Mouse (Mus musculus): Measurements from ENCODE around the gene Gm5269.

Gm5269 gene

GRCm38 (mm10) chr1:45876450-45877198 lies 13.4 kb downstream of the Gm5269 start:
- DNase-seq = no peak

GRCm38 (mm10) chr1:45875640-45876039 lies 14.4 kb downstream of the Gm5269 start:
- no peak for DNase-seq

GRCm38 (mm10) chr1:45873250-45873649 lies 16.8 kb downstream of the Gm5269 start:
- DNase-seq = no peak

- no peak for DNase-seq
These were observed 21.5 kb downstream of the Gm5269 start for GRCm38 (mm10) chr1:45868479-45869137.

- no peak for DNase-seq
These were observed 22.0 kb downstream of the Gm5269 start for GRCm38 (mm10) chr1:45868050-45868449.

- DNase-seq = no peak
These were observed 23.6 kb downstream of the Gm5269 start for GRCm38 (mm10) chr1:45866288-45867018.

GRCm38 (mm10) chr1:45865727-45866126 lies 24.3 kb downstream of the Gm5269 start:
- DNase-seq = no peak

GRCm38 (mm10) chr1:45865316-45865715 lies 24.8 kb downstream of the Gm5269 start:
- peak; percentile 50 for DNase-seq

- DNase-seq = peak; percentile 66
These were observed 25.5 kb downstream of the Gm5269 start for GRCm38 (mm10) chr1:45864564-45865014.

- peak; percentile 49 for DNase-seq
These were observed 26.4 kb downstream of the Gm5269 start for GRCm38 (mm10) chr1:45863641-45864040.

- DNase-seq = no peak
These were observed 28.9 kb downstream of the Gm5269 start for GRCm38 (mm10) chr1:45861162-45861561.

- DNase-seq = no peak
These were observed 29.7 kb downstream of the Gm5269 start for GRCm38 (mm10) chr1:45860349-45860748.

GRCm38 (mm10) chr1:45858038-45858437 lies 32.0 kb downstream of the Gm5269 start:
- no peak for DNase-seq

- DNase-seq = no peak
These were observed 44.6 kb downstream of the Gm5269 start for GRCm38 (mm10) chr1:45845466-45845865.
